Mouse (Mus musculus) CD4-positive, CD25-positive, alpha-beta regulatory T cell (primary cell): ENCODE data around the gene Sco1. TPM values are rescaled to one million over a fixed set of nuclear protein-coding genes. Genes with fewer than 3 reads are reported as not detected.

Source experiments
- polyA plus RNA-seq: library from polyadenylated mRNA; unstranded; fragments of 100-300 nt; shearing (Covaris generic); gene quantifications from one replicate; pipeline ENCODE4 v1.2.1, GENCODE M21; 2017

Sco1 gene
- polyA plus RNA-seq = 11.7 TPM

GRCm38 (mm10) chr11:67052321-67052952 is at the start of gene Sco1, which contains the start of gene Adprm:
Gene Sco1 (plus strand): TSS chr11:67052670.
Gene Adprm (minus strand): TSS chr11:67052594.

DNA sequence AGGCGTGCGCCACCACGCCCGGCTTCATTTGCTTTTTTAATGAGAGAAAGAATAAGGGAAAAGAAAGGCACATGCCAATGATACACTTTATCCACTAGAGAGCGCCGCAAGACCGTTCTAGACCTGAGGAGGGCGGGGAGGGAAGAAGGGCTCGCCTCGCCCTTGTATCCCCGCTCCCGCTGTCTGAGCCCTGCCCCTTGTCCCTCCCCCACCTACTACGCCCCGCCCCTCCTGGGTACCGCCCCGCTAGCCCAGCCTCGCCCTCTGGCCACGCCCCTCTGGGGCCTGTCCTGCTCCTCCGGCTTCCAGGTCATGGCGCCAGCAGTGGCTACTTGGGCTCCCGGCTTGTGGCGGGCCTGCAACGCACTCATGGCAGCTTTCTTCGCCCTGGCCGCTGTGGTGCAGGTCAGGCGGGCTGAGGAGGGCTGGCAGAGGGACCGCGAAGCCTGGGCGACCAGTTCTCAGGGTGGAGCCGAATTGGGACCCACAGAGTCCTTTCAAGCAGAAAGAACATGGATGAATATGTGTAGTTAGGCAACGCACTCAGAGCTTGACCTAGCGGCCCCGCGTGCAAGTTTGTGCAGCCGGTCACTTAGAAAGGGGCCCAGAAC is 27.5 kb upstream of the Sco1 start, which contains the start of gene Tmem220:
Gene Tmem220 (plus strand): TSS at position 288 of the 611 bp plus-strand sequence.

GRCm38 (mm10) chr11:67078000-67078399 is 25.5 kb downstream of the Sco1 start, which contains the start of gene Myh3:
Gene Myh3 (plus strand): TSS chr11:67078300.

Other genes with a start within 250 kb of the Sco1 start
- gene Pirt, start 140.7 kb upstream of the Sco1 start, polyA plus RNA-seq = not detected
- not detected for gene Tmem238l, start 96.0 kb upstream of the Sco1 start, polyA plus RNA-seq
- 1.1 TPM for gene Tmem220, start 27.5 kb upstream of the Sco1 start, polyA plus RNA-seq
- 52.7 TPM for gene Adprm, start 76 bp upstream of the Sco1 start, polyA plus RNA-seq
- 0.14 TPM for gene Myh3, start 25.6 kb downstream of the Sco1 start, polyA plus RNA-seq
- gene Myh2, start 118.4 kb downstream of the Sco1 start, polyA plus RNA-seq = not detected
- not detected for gene Myh1, start 147.4 kb downstream of the Sco1 start, polyA plus RNA-seq
- gene Myh4, start 185.4 kb downstream of the Sco1 start, polyA plus RNA-seq = not detected
- 0.05 TPM for gene Myh8, start 224.5 kb downstream of the Sco1 start, polyA plus RNA-seq